8 mouse cellular contexts compared by ENCODE assay signal in genomic region chr11:119249011-119249410, GRCm38 (mm10). TPM values are rescaled to one million over a fixed set of nuclear protein-coding genes. Genes with fewer than 3 reads are reported as not detected.
DNase-seq lines count a peak whose midpoint lies in the region; ATAC-seq and TF ChIP-seq lines count a peak whose summit lies in the region.

No protein-coding gene starts in this region.

- H3K27ac ChIP-seq in layer of hippocampus, adult 2 months, result no peak overlapping the region
- H3K27ac ChIP-seq in cortical plate, adult 2 months (ENCODE audit: insufficient read depth, low read length), result no peak overlapping the region
- H3K27ac ChIP-seq in heart, embryonic 15.5 days, result no peak overlapping the region

- no peak for TF ChIP-seq POLR2A in cortical plate, adult 2 months (IDR thresholded peaks at IDR 0.05; ENCODE audit: extremely low read depth, insufficient read depth, low read length)

- H3K4me3 ChIP-seq in layer of hippocampus, adult 2 months, result no peak overlapping the region
- H3K4me3 ChIP-seq in cortical plate, adult 2 months (ENCODE audit: insufficient read depth, low read length), result no peak overlapping the region
- H3K4me3 ChIP-seq in heart, embryonic 15.5 days, result no peak overlapping the region

- H3K4me2 ChIP-seq in heart, embryonic 15.5 days, result no peak overlapping the region

- H3K27me3 ChIP-seq in heart, embryonic 15.5 days, result peaks cover 13% of the 10 kb centered on the region

- no peaks in the 10 kb centered on the region for H3K36me3 ChIP-seq in heart, embryonic 15.5 days

- 0 out of 2 replicates have a peak, but pooled peaks cover 1% of the 10 kb centered on the region for H3K4me1 ChIP-seq in cortical plate, adult 2 months (ENCODE audit: control insufficient read depth, insufficient read depth, low read length)
- H3K4me1 ChIP-seq in heart, embryonic 15.5 days (replicated peaks), result peaks cover 25% of the 10 kb centered on the region

- WGBS in heart, embryonic 15.5 days, result 28% methylated on average over 6 of the region's 6 CpGs

- ATAC-seq in heart, embryonic 15.5 days (replicated peaks; ENCODE audit: insufficient number of reproducible peaks, insufficient read depth, low FRiP score, low read depth), result peak; percentile 53

- no peak overlapping the region for H3K9ac ChIP-seq in heart, embryonic 15.5 days

- DNase-seq in layer of hippocampus, adult 2 months (ENCODE audit: low spot score in 2 of 2), result peak in 1 of 2 experiments; percentile 65
- DNase-seq in layer of hippocampus, adult 9-11 months, result no peak
- peak; percentile 84 for DNase-seq in MN1 (ENCODE audit: low spot score)
- DNase-seq in kidney, postnatal 14 days, result peak; percentile 78
- DNase-seq in lung, postnatal 4 days, result peak; percentile 47 to 80
- DNase-seq in testis, postnatal 10 days (ENCODE audit: low spot score), result peak; percentile 77

- no peaks in the 10 kb centered on the region for H3K9me3 ChIP-seq in heart, embryonic 15.5 days (replicated peaks)

- TF ChIP-seq CTCF in layer of hippocampus, adult 2 months (conservative IDR thresholded peaks at IDR 0.05), result peak; percentile 80
- TF ChIP-seq CTCF in cortical plate, adult 2 months (IDR thresholded peaks at IDR 0.05; ENCODE audit: extremely low read depth, insufficient read depth, low read length), result 0 out of 2 replicates have a peak, but pooled peaks have one; percentile 32

RNA-seq across cellular contexts. Expression of gene Gaa, which starts 18.7 kb away (rescaled TPM):
- total RNA-seq in layer of hippocampus, adult 2 months (2021), result 100 to 1,000 TPM; 323 to 324 TPM
- 193 and 198 TPM in 2 replicates for polyA plus RNA-seq in cortical plate, adult 2 months (2012; rRNA removed)
- polyA plus RNA-seq in heart, embryonic 15.5 days (2015; fragmentation: Nextera tagmentation; extraction: Ambion mirVana), result 74.7 and 97.9 TPM in 2 replicates

RNA-seq across cellular contexts. Expression of gene Ccdc40, which starts 20.6 kb away (rescaled TPM):
- 1 to 10 TPM; 2.8 to 4.1 TPM for total RNA-seq in layer of hippocampus, adult 2 months (2021)
- polyA plus RNA-seq in cortical plate, adult 2 months (2012; rRNA removed), result 1.4 TPM in 2 replicates
- polyA plus RNA-seq in heart, embryonic 15.5 days (2015; fragmentation: Nextera tagmentation; extraction: Ambion mirVana), result 1.3 and 2.5 TPM in 2 replicates

RNA-seq across cellular contexts. Expression of gene Tbc1d16, which starts 20.7 kb away (rescaled TPM):
- 10 to 100 TPM; 44.0 to 44.1 TPM for total RNA-seq in layer of hippocampus, adult 2 months (2021)
- 15.5 and 17.6 TPM in 2 replicates for polyA plus RNA-seq in cortical plate, adult 2 months (2012; rRNA removed)
- 16.1 and 19.7 TPM in 2 replicates for polyA plus RNA-seq in heart, embryonic 15.5 days (2015; fragmentation: Nextera tagmentation; extraction: Ambion mirVana)

RNA-seq across cellular contexts. Expression of gene Eif4a3, which starts 50.9 kb away (rescaled TPM):
- 10 to 100 TPM; 90.8 to 92.2 TPM for total RNA-seq in layer of hippocampus, adult 2 months (2021)
- polyA plus RNA-seq in cortical plate, adult 2 months (2012; rRNA removed), result 99.2 and 101 TPM in 2 replicates
- polyA plus RNA-seq in heart, embryonic 15.5 days (2015; fragmentation: Nextera tagmentation; extraction: Ambion mirVana), result 213 and 251 TPM in 2 replicates

RNA-seq across cellular contexts. Expression of gene Card14, which starts 58.6 kb away (rescaled TPM):
- total RNA-seq in layer of hippocampus, adult 2 months (2021), result 1 to 10 TPM in 1 of 2 experiments, under 1 TPM in 1; 0.77 to 1.0 TPM
- 0.23 and 0.33 TPM in 2 replicates for polyA plus RNA-seq in cortical plate, adult 2 months (2012; rRNA removed)
- polyA plus RNA-seq in heart, embryonic 15.5 days (2015; fragmentation: Nextera tagmentation; extraction: Ambion mirVana), result 0.28 and 0.38 TPM in 2 replicates
